Mouse (Mus musculus): Measurements from ENCODE around the gene Neurl3.

- no peak for TF ChIP-seq GATA1 (IDR thresholded peaks at IDR 0.05; ENCODE audit: low read length)
- TF ChIP-seq TAL1 (IDR thresholded peaks at IDR 0.05; ENCODE audit: low read length) = no peak; the same call in 2 of the 3 replicates
Observed at GRCm38 (mm10) chr1:36269121-36269795, 5.2 kb downstream of the Neurl3 start.

All from erythroblast, embryonic 14.5 days (primary cell).